Mouse (Mus musculus) neural tube, embryonic 11.5 days (tissue): Measurements from ENCODE around the gene Agpat4. TPM values are rescaled to one million over a fixed set of nuclear protein-coding genes. Genes with fewer than 3 reads are reported as not detected.
A peak's percentile ranks its signal among the peaks of the same experiment; 100 is the strongest.
"Not testable (repeated sequence)": the region's sequence is repeated elsewhere in the genome, so short reads cannot be mapped to it uniquely, and the experiment has no call there.

Source experiments
- ATAC-seq: fragments of 200-750 bp; cut with Nextera tagmentation; 2 replicates; pipeline ENCODE4 v1.8.0; 2017; ENCODE audit warnings: moderate number of reproducible peaks, mild to moderate bottlenecking, moderate TSS enrichment, moderate library complexity; ENCODE audit not compliant: insufficient read depth, low FRiP score, low TSS enrichment
- DNase-seq: peaks from one replicate; pipeline ENCODE4 v3.0.0-alpha.2; 2015; ENCODE audit warnings: low spot score
- H3K27ac ChIP-seq: fragments of 300-500 bp; sonication (generic); 2 replicates; pipeline ENCODE4 v1.5.1; 2014; ENCODE audit warnings: low read depth, mild to moderate bottlenecking, low read length
- H3K27me3 ChIP-seq: fragments of 300-500 bp; sonication (generic); 2 replicates; pipeline ENCODE4 v1.6.1; 2014; ENCODE audit warnings: mild to moderate bottlenecking, low read length, mixed read lengths; ENCODE audit not compliant: control insufficient read depth, insufficient read depth
- H3K36me3 ChIP-seq: fragments of 300-500 bp; sonication (generic); 2 replicates; pipeline ENCODE4 v1.6.1; 2014; ENCODE audit warnings: mild to moderate bottlenecking, low read length, moderate library complexity, mixed read lengths; ENCODE audit not compliant: control insufficient read depth, insufficient read depth
- H3K4me1 ChIP-seq: fragments of 300-500 bp; sonication (generic); 2 replicates; pipeline ENCODE4 v1.6.1; 2014; ENCODE audit warnings: low read length, mixed read lengths; ENCODE audit not compliant: control insufficient read depth, insufficient read depth
- H3K4me2 ChIP-seq: fragments of 300-500 bp; sonication (generic); 2 replicates; pipeline ENCODE4 v1.6.1; 2014; ENCODE audit warnings: low read depth, mild to moderate bottlenecking, moderate library complexity
- H3K4me3 ChIP-seq: fragments of 300-500 bp; sonication (generic); 2 replicates; pipeline ENCODE4 v1.5.1; 2014; ENCODE audit warnings: low read depth, low read length
- H3K9ac ChIP-seq: fragments of 300-500 bp; sonication (generic); 2 replicates; pipeline ENCODE4 v1.6.1; 2014; ENCODE audit warnings: mild to moderate bottlenecking, low read length
- H3K9me3 ChIP-seq: fragments of 300-500 bp; sonication (generic); 2 replicates; pipeline ENCODE4 v1.6.1; 2016; ENCODE audit warnings: low read length; ENCODE audit not compliant: control insufficient read depth
- WGBS: fragments of 180-500 bp; shearing (Covaris S2); extraction: QIAGEN DNeasy Blood & Tissue Kit; methylation state at CpG from one replicate; pipeline ENCODE4 v1.1.7; 2014; 5-methylcytosine and 5-hydroxymethylcytosine counted together
- polyA plus RNA-seq: library from polyadenylated mRNA; unstranded; fragments of >200 nt; fragmentation: Nextera tagmentation; extraction: Ambion mirVana; gene quantifications from 2 replicates; pipeline ENCODE4 v1.2.1, GENCODE M21; 2014

Gene Agpat4
- polyA plus RNA-seq, 1 experiment from 2014 or later: 26.0 TPM

- Histone ChIP-seq H3K4me1 (peaks cover 6% of the 10 kb centered on the region), H3K27me3 (no peaks in the 10 kb centered on the region), H3K36me3 (no peaks in the 10 kb centered on the region), H3K27ac (peak overlapping the region; percentile 91), H3K4me3 (peak overlapping the region; percentile 53), H3K9me3 (no peaks in the 10 kb centered on the region), H3K9ac (peak overlapping the region; percentile 62), H3K4me2 (peak overlapping the region; percentile 83)
- ATAC-seq: peak; percentile 93
- WGBS: under 1% methylated on average over 30 of the region's 30 CpGs
- peak; percentile 87 for DNase-seq
These were observed 580 bp downstream of the Agpat4 start for GRCm38 (mm10) chr17:12118926-12119641.

DNA sequence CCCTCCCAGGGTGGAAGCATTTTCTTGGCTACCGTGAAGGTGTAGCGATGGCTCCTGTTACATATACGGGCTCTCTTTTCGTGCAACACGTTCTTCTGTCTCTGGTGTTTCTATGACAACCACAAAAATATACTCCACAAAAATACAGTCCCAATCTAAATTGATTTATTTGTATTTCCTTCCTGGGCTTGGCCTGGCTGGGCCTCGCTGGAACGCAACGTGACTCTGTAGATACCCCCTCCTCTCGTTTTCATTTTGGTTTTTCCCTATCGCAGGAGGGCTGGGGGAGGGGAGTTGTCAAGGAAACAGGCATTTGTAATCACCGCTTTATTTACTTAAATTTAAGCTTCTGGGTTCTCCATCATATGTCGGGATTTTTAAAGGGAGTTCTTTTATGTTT lies 1.2 kb downstream of the Agpat4 start:
- peaks cover under 1% of the 10 kb centered on the region; the same call in 1 of the 2 replicates for H3K36me3 ChIP-seq
- peaks cover 6% of the 10 kb centered on the region for H3K4me1 ChIP-seq
- peak overlapping the region; percentile 83 for H3K4me2 ChIP-seq
- no peaks in the 10 kb centered on the region for H3K9me3 ChIP-seq
- DNase-seq (peak; percentile 73), ATAC-seq (peak; percentile 57)
- WGBS: 0% methylated on average over 12 of the region's 12 CpGs
- peak overlapping the region; percentile 53 for H3K4me3 ChIP-seq
- no peaks in the 10 kb centered on the region for H3K27me3 ChIP-seq
- peak overlapping the region; percentile 62 for H3K9ac ChIP-seq
- H3K27ac ChIP-seq: peak overlapping the region; percentile 91

GRCm38 (mm10) chr17:12120268-12120667 lies 1.8 kb downstream of the Agpat4 start:
- Histone ChIP-seq H3K4me3 (peak overlapping the region; percentile 53), H3K36me3 (peaks cover 2% of the 10 kb centered on the region; the same call in 1 of the 2 replicates), H3K27me3 (no peaks in the 10 kb centered on the region), H3K27ac (no peak overlapping the region), H3K9me3 (no peaks in the 10 kb centered on the region), H3K9ac (0 out of 2 replicates have a peak overlapping the region, but pooled peaks have one; percentile 12), H3K4me2 (peak overlapping the region; percentile 83), H3K4me1 (peaks cover 6% of the 10 kb centered on the region)
- DNase-seq (no peak), ATAC-seq (no peak)
- WGBS: 41% methylated on average over 5 of the region's 5 CpGs

DNA sequence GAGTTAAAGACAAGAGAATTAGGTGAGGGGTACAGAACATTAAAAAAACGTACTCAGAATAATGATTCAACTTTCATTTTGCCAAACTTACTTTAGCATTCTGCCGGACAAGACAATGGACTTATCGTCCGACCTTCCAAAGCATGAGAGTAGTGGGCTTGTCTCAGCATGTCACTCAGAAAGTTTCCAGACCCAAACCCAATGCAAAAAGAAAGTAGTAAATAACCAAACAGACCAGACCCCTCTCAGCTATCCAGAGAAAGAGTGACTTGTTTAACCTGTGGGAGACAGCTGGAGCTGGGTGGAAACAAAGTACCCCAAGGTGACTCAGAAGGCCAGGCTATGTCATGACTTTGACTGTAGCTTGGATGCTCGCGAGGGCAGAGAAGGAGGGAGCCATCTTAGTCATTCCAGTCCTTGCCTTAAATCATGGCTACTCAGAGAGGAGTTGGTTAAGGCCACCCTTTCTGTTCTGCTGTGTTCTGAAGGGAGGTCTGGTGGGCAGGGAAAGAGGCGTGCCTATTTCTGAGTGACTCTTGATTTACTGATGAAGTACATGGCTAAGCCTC lies 2.8 kb downstream of the Agpat4 start:
- WGBS: 92% methylated on average over 7 of the region's 7 CpGs

GRCm38 (mm10) chr17:12122262-12122661 lies 3.8 kb downstream of the Agpat4 start:
- H3K9ac ChIP-seq, H3K4me3 ChIP-seq, H3K4me2 ChIP-seq, DNase-seq, H3K27me3 ChIP-seq, H3K9me3 ChIP-seq, H3K27ac ChIP-seq, ATAC-seq, H3K36me3 ChIP-seq, H3K4me1 ChIP-seq: not testable (repeated sequence)
- 88% methylated on average over 9 of the region's 9 CpGs for WGBS

More for the DNA sequence above, 2.8 kb downstream of the Agpat4 start:
- H3K4me3 ChIP-seq: no peak overlapping the region
- no peak overlapping the region for H3K27ac ChIP-seq
- ATAC-seq: no peak
- H3K27me3 ChIP-seq: no peaks in the 10 kb centered on the region
- peaks cover 6% of the 10 kb centered on the region for H3K4me1 ChIP-seq
- DNase-seq: no peak
- H3K36me3 ChIP-seq: peaks cover 6% of the 10 kb centered on the region; the same call in 1 of the 2 replicates
- H3K4me2 ChIP-seq: no peak overlapping the region
- no peak overlapping the region for H3K9ac ChIP-seq
- no peaks in the 10 kb centered on the region for H3K9me3 ChIP-seq

GRCm38 (mm10) chr17:12123168-12123567 lies 4.7 kb downstream of the Agpat4 start:
- H3K4me2 ChIP-seq: no peak overlapping the region
- WGBS: 88% methylated on average over 3 of the region's 3 CpGs

DNA sequence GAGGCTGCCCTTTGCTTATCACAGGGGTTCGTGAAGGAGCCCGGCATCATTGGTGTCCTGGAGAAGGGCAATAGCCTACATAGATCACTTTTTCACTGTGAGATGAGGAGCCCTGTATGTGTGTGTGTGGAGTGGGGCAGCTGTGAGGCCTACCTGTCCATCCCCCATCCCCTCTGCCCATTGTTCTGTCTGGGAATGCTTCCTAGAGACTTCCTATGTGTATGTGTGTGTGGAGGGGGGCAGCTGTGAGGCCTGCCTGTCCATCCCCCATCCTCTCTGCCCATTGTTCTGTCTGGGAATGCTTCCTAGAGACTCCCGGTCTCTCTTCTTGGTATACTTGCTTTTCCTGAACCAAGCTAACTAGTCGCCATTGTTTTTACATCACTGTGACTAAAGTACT lies 8.6 kb downstream of the Agpat4 start:
- Histone ChIP-seq H3K9ac (no peak overlapping the region), H3K27ac (no peak overlapping the region), H3K36me3 (peaks cover 6% of the 10 kb centered on the region; the same call in 1 of the 2 replicates), H3K4me2 (no peak overlapping the region), H3K27me3 (no peaks in the 10 kb centered on the region), H3K4me1 (no peaks in the 10 kb centered on the region), H3K4me3 (no peak overlapping the region), H3K9me3 (no peaks in the 10 kb centered on the region)
- no peak for ATAC-seq
- no peak for DNase-seq
- 85% methylated on average over 4 of the region's 4 CpGs for WGBS

More at GRCm38 (mm10) chr17:12123168-12123567, 4.7 kb downstream of the Agpat4 start:
- ATAC-seq: no peak
- H3K4me1 ChIP-seq: peaks cover 6% of the 10 kb centered on the region
- peaks cover 6% of the 10 kb centered on the region; the same call in 1 of the 2 replicates for H3K36me3 ChIP-seq
- no peak overlapping the region for H3K4me3 ChIP-seq
- H3K27ac ChIP-seq: no peak overlapping the region
- H3K27me3 ChIP-seq: no peaks in the 10 kb centered on the region
- H3K9me3 ChIP-seq: no peaks in the 10 kb centered on the region
- H3K9ac ChIP-seq: no peak overlapping the region
- DNase-seq: no peak

- H3K4me2 ChIP-seq: no peak overlapping the region
- H3K4me1 ChIP-seq: no peaks in the 10 kb centered on the region
- no peak overlapping the region for H3K9ac ChIP-seq
- H3K4me3 ChIP-seq: no peak overlapping the region
- H3K9me3 ChIP-seq: no peaks in the 10 kb centered on the region
- no peak for DNase-seq
- WGBS: 91% methylated on average over 2 of the region's 2 CpGs
- no peak for ATAC-seq
- H3K27me3 ChIP-seq: no peaks in the 10 kb centered on the region
- H3K36me3 ChIP-seq: peaks cover 6% of the 10 kb centered on the region; the same call in 1 of the 2 replicates
- H3K27ac ChIP-seq: no peak overlapping the region
These were observed 10.5 kb downstream of the Agpat4 start for GRCm38 (mm10) chr17:12128976-12129375.

DNA sequence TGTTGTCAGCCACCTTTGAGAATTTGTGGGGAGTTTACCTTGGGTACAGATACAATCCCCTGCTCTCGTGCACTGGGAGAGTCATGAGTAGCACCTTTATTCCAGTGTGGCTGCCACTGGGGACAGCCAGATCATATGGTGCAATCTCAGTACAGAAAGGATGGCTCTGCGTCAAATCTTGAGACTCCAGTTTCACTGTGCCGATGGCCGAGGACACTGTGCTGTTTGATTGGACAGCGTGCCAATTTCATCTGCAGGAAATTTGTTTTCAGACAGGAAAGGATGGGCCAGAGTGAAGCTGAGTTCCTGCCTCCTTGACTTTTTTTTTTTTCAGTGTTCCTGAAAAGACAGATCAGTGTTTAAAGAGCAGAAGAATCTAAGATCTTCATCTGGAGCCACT lies 12.7 kb downstream of the Agpat4 start:
- Histone ChIP-seq H3K4me1 (no peaks in the 10 kb centered on the region), H3K27ac (no peak overlapping the region), H3K9me3 (no peaks in the 10 kb centered on the region), H3K36me3 (no peaks in the 10 kb centered on the region), H3K4me2 (no peak overlapping the region), H3K27me3 (no peaks in the 10 kb centered on the region), H3K4me3 (no peak overlapping the region), H3K9ac (no peak overlapping the region)
- no peak for ATAC-seq
- DNase-seq: no peak
- WGBS: 87% methylated on average over 5 of the region's 5 CpGs
